Mouse (Mus musculus) induced T-regulatory cell, adult 2 months (primary cell): ENCODE measurements around the gene Olfr970.
"Not testable (repeated sequence)": the region's sequence is repeated elsewhere in the genome, so short reads cannot be mapped to it uniquely, and the experiment has no call there.

Experiments
- DNase-seq: peaks from one replicate; pipeline ENCODE4 v3.0.0-alpha.2; 2012; ENCODE audit warnings: low read depth

Olfr970 gene

GRCm38 (mm10) chr9:39808560-39808959 lies at the start of gene Olfr970:
Gene Olfr970 (plus strand): TSS chr9:39808860.
- no peak for DNase-seq

DNA sequence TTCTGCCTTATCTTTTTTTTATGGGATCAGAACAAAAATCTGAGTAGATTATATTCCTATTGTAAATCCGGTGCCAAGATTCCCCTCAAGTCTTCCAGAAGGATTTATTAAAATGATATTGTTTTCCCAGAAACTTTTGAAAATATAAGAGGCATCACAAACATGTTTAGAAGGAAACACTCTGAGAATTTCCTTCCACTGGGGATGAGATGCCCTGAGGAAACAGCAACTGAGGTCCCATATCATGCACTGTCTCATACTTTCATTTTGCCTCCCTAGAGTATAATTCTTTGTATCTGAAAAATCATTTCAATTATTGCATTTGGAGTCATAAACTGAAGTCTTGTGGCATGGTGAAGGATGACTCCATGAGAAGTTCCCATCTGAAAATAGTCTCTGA lies 25.5 kb upstream of the Olfr970 start, which contains the start of gene Olfr968:
Gene Olfr968, minus strand, starts transcription at position 101 of the 400 bp plus-strand sequence.
- DNase-seq: no peak

DNA sequence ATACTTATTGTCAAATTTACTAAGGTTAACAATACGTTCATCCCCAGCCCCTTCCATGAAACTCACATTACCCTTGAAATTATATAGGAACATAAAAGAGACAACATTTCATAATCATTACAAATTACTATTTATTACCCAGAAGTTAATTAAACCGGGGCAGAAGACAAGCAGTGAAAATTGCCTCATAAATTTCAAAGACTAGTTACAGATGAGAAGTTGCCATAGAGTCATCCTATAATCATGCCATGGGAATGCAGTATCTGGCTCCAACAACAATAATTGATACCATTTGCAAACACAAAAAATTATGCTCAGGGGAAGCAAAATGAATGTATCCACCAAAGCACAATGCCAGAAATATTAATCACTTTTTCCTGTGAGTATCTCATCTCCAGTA lies 18.1 kb upstream of the Olfr970 start, which contains the start of gene Olfr969:
Gene Olfr969, plus strand, starts transcription at position 388 of the 400 bp plus-strand sequence.
- no peak for DNase-seq

GRCm38 (mm10) chr9:39836576-39836975 lies 27.9 kb downstream of the Olfr970 start, which contains the start of gene Olfr971:
Gene Olfr971 (plus strand): TSS chr9:39836876.
- DNase-seq: not testable (repeated sequence)

GRCm38 (mm10) chr9:39866122-39866521 lies 57.5 kb downstream of the Olfr970 start, which contains the start of gene Olfr972:
Gene Olfr972 (plus strand): TSS chr9:39866422.
- no peak for DNase-seq
